Mouse (Mus musculus) heart, postnatal 0 days (tissue): ENCODE data around the gene Bdnf. TPM values are rescaled to one million over a fixed set of nuclear protein-coding genes. Genes with fewer than 3 reads are reported as not detected.

Experiments
- ATAC-seq: fragments of 200-750 bp; cut with Nextera tagmentation; 2 replicates; pipeline ENCODE4 v1.8.0; 2017; ENCODE audit warnings: low read depth, moderate number of reproducible peaks, moderate library complexity; ENCODE audit not compliant: insufficient read depth
- DNase-seq: peaks from one replicate; pipeline ENCODE4 v3.0.0-alpha.2; 2016; ENCODE audit warnings: low spot score
- H3K27ac ChIP-seq: fragments of 300-500 bp; sonication (generic); 2 replicates; pipeline ENCODE4 v1.5.1; 2014; ENCODE audit warnings: low read depth, mild to moderate bottlenecking
- H3K27me3 ChIP-seq: fragments of 300-500 bp; sonication (generic); 2 replicates; pipeline ENCODE4 v1.6.1; 2014; ENCODE audit warnings: low read length, mixed read lengths; ENCODE audit not compliant: control insufficient read depth, insufficient read depth
- H3K36me3 ChIP-seq: fragments of 300-500 bp; sonication (generic); replicated peaks from 2 replicates; pipeline ENCODE4 v1.6.1; 2014; ENCODE audit warnings: low read length, mixed read lengths; ENCODE audit not compliant: control insufficient read depth, insufficient read depth
- H3K4me1 ChIP-seq: fragments of 300-500 bp; sonication (generic); 2 replicates; pipeline ENCODE4 v1.6.1; 2014; ENCODE audit warnings: antibody characterized with exemption; ENCODE audit not compliant: control insufficient read depth, insufficient read depth
- H3K4me2 ChIP-seq: fragments of 300-500 bp; sonication (generic); 2 replicates; pipeline ENCODE4 v1.6.1; 2014; ENCODE audit warnings: low read depth, mild to moderate bottlenecking, low read length, moderate library complexity
- H3K4me3 ChIP-seq: fragments of 300-500 bp; sonication (generic); 2 replicates; pipeline ENCODE4 v1.5.1; 2014; ENCODE audit warnings: low read depth, low read length
- H3K9ac ChIP-seq: fragments of 300-500 bp; sonication (generic); replicated peaks from 2 replicates; pipeline ENCODE4 v1.6.1; 2014; ENCODE audit warnings: low read depth, low read length, mixed read lengths
- H3K9me3 ChIP-seq: fragments of 300-500 bp; sonication (generic); replicated peaks from 2 replicates; pipeline ENCODE4 v1.6.1; 2016; ENCODE audit warnings: low read length; ENCODE audit not compliant: control insufficient read depth
- CTCF ChIP-seq: IDR thresholded peaks from 2 replicates; pipeline ENCODE4 v1.5.1; 2016; ENCODE audit warnings: antibody characterized with exemption, control low read depth, low read depth
- EP300 ChIP-seq: IDR thresholded peaks from 2 replicates; pipeline ENCODE4 v1.6.1; 2016; ENCODE audit warnings: antibody characterized with exemption, low read depth
- WGBS: fragments of 180-500 bp; shearing (Covaris S2); extraction: QIAGEN DNeasy Blood & Tissue Kit; methylation state at CpG from one replicate; pipeline ENCODE4 v1.1.7; 2014; 5-methylcytosine and 5-hydroxymethylcytosine counted together
- polyA plus RNA-seq: library from polyadenylated mRNA; unstranded; fragments of >200 nt; fragmentation: Nextera tagmentation; extraction: Ambion mirVana; gene quantifications from 2 replicates; pipeline ENCODE4 v1.2.1, GENCODE M21; 2015
- total RNA-seq: library from RNA; depleted of rRNA; stranded (reverse); fragments of >200 nt; gene quantifications from 2 replicates; pipeline ENCODE4 v1.2.3, GENCODE M21; 2014; ENCODE audit warnings: low replicate concordance

The Bdnf gene
- total and polyA plus RNA-seq, 2 experiments from 2014 or later, result 0.30 TPM; not detected in 1

- Histone ChIP-seq H3K9ac (no peak overlapping the region), H3K27ac (no peak overlapping the region), H3K27me3 (no peaks in the 10 kb centered on the region), H3K4me2 (no peak overlapping the region), H3K36me3 (no peaks in the 10 kb centered on the region), H3K4me1 (no peaks in the 10 kb centered on the region), H3K4me3 (no peak overlapping the region), H3K9me3 (no peaks in the 10 kb centered on the region)
- ATAC-seq, result no peak
- DNase-seq, result no peak
- TF ChIP-seq CTCF (no peak), EP300 (no peak)
Observed at GRCm38 (mm10) chr2:109748412-109748811, 73.9 kb downstream of the Bdnf start.

GRCm38 (mm10) chr2:109748815-109749214 lies 74.3 kb downstream of the Bdnf start:
- no peak overlapping the region for H3K27ac ChIP-seq
- DNase-seq (no peak), ATAC-seq (no peak)
- WGBS, result 65% methylated on average over 4 of the region's 4 CpGs
- H3K4me1 ChIP-seq, result no peaks in the 10 kb centered on the region
- no peaks in the 10 kb centered on the region for H3K36me3 ChIP-seq
- no peaks in the 10 kb centered on the region for H3K9me3 ChIP-seq
- TF ChIP-seq EP300 (no peak), CTCF (no peak)
- H3K4me2 ChIP-seq, result no peak overlapping the region
- H3K9ac ChIP-seq, result no peak overlapping the region
- no peaks in the 10 kb centered on the region for H3K27me3 ChIP-seq
- no peak overlapping the region for H3K4me3 ChIP-seq

DNA sequence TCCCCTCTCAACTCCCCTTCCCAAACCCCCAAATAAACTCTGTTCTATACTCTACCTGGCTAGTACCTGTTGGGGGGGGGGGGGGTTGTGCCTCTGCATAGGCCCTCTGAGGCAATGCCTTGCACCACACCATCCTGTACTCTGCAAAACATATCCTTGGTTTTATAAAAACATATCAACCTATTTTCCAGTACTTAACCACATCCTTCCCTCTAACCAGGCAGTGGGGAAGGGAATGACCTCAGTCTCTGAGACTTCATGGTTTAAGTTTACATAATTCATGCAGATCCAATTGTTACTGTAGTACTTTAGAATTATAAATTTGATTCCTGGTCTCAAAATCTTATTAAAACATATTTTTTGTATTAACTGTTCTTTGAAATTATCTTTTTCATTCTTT lies 75.5 kb downstream of the Bdnf start:
- H3K27me3 ChIP-seq, result no peaks in the 10 kb centered on the region
- no peak overlapping the region for H3K4me3 ChIP-seq
- H3K4me2 ChIP-seq, result no peak overlapping the region
- no peaks in the 10 kb centered on the region for H3K4me1 ChIP-seq
- no peaks in the 10 kb centered on the region for H3K36me3 ChIP-seq
- DNase-seq (no peak), ATAC-seq (no peak)
- no peaks in the 10 kb centered on the region for H3K9me3 ChIP-seq
- H3K27ac ChIP-seq, result no peak overlapping the region
- no peak overlapping the region for H3K9ac ChIP-seq
- TF ChIP-seq EP300 (no peak), CTCF (no peak)

- no peaks in the 10 kb centered on the region for H3K36me3 ChIP-seq
- no peaks in the 10 kb centered on the region for H3K27me3 ChIP-seq
- H3K27ac ChIP-seq, result no peak overlapping the region
- no peaks in the 10 kb centered on the region for H3K9me3 ChIP-seq
- H3K9ac ChIP-seq, result no peak overlapping the region
- DNase-seq, result no peak
- WGBS, result 87% methylated on average over 1 of the region's 1 CpGs
- H3K4me1 ChIP-seq, result no peaks in the 10 kb centered on the region
- TF ChIP-seq CTCF (no peak), EP300 (no peak)
- no peak overlapping the region for H3K4me3 ChIP-seq
- no peak overlapping the region for H3K4me2 ChIP-seq
- no peak for ATAC-seq
Observed at GRCm38 (mm10) chr2:109750484-109750883, 76.0 kb downstream of the Bdnf start.

GRCm38 (mm10) chr2:109756305-109756704 lies 81.8 kb downstream of the Bdnf start:
- Histone ChIP-seq H3K9ac (no peak overlapping the region), H3K4me3 (no peak overlapping the region), H3K4me2 (no peak overlapping the region), H3K27ac (no peak overlapping the region), H3K27me3 (no peaks in the 10 kb centered on the region), H3K4me1 (no peaks in the 10 kb centered on the region), H3K36me3 (no peaks in the 10 kb centered on the region), H3K9me3 (no peaks in the 10 kb centered on the region)
- ATAC-seq, result no peak
- no peak for TF ChIP-seq CTCF
- no peak for TF ChIP-seq EP300
- no peak for DNase-seq
- 74% methylated on average over 2 of the region's 2 CpGs for WGBS

DNA sequence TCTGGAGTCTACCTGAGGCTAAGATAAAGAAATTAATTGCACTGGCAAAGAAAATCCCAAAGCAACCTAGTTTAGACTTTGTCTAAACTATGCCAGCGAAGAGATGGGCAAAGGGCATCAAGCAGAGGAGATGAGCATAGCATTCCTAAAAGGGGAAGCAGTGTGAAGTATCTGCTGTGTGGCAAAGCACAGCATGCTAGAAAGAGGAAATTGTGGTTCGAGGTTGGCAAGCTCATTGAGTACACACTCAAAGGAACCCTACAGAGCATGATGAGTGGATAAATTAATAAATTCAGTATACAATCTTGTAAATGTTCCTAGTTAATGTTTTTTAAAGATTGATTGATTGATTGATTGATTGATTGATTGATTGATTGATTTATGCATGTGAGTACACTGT lies 92.3 kb downstream of the Bdnf start:
- Histone ChIP-seq H3K36me3 (no peaks in the 10 kb centered on the region), H3K9ac (no peak overlapping the region), H3K27ac (no peak overlapping the region), H3K4me3 (no peak overlapping the region), H3K4me2 (no peak overlapping the region), H3K9me3 (no peaks in the 10 kb centered on the region), H3K27me3 (no peaks in the 10 kb centered on the region), H3K4me1 (no peaks in the 10 kb centered on the region)
- TF ChIP-seq CTCF (no peak), EP300 (no peak)
- DNase-seq (no peak), ATAC-seq (no peak)
- 60% methylated on average over 2 of the region's 2 CpGs for WGBS
